ENCODE assay signal across 8 mouse cellular contexts in the genomic region with DNA sequence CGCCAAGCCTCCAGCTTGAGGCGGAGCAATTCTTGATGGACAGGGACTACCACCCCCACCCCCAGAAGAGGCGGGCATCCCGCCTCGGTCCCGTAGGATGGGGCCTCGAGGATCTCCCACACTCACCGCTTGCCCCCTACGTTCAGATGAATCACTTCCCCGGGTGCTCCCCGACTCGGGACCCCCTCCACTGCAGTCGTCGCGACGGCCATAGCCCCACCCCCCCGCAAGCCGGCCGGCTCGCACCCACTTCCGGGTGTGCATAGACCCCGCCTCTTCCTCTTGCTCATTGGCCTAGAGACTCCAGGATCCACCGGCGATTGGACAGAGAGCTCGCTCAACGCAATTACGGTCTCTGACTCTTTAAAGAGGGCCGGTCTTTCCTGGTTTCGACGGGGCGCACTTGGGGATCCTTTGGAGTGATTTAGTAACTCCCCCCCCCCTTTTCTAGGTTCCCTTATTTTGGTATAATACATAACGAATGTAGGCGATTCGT. TPM values are rescaled to one million over a fixed set of nuclear protein-coding genes. Genes with fewer than 3 reads are reported as not detected.
DNase-seq lines count a peak whose midpoint lies in the region; ATAC-seq lines count a peak whose summit lies in the region.

A gene (minus strand): TSS at position 275 of the 496 bp plus-strand sequence.

- peaks cover 19% of the 10 kb centered on the region for H3K4me1 ChIP-seq in intestine, embryonic 14.5 days (replicated peaks; ENCODE audit: control insufficient read depth, insufficient read depth, low read length)
- H3K4me1 ChIP-seq in midbrain, embryonic 10.5 days: peaks cover 33% of the 10 kb centered on the region

- H3K4me2 ChIP-seq in intestine, embryonic 14.5 days (ENCODE audit: low read length): peak within 1 kb of the TSS; percentile 80

- intact Hi-C loops in gastrocnemius, postnatal 36 days (cut with DNase I): no loop called here
- intact Hi-C loops in left cerebral cortex, postnatal 36 days (cut with DNase I): no loop called here

- peak within 1 kb of the TSS; percentile 90 for H3K27ac ChIP-seq in intestine, embryonic 14.5 days (ENCODE audit: low read depth)
- H3K27ac ChIP-seq in midbrain, embryonic 10.5 days (replicated peaks): peak within 1 kb of the TSS; percentile 82

- peak within 1 kb of the TSS; percentile 72 for H3K4me3 ChIP-seq in intestine, embryonic 14.5 days (ENCODE audit: low read depth, low read length)
- peak within 1 kb of the TSS; percentile 83 for H3K4me3 ChIP-seq in midbrain, embryonic 10.5 days

- peak; percentile 68 to 79 for DNase-seq in urinary bladder, adult 18-20 months (ENCODE audit: low spot score in 2 of 2)
- DNase-seq in urinary bladder, postnatal 10 days (ENCODE audit: low spot score): no peak
- peak; percentile 76 for DNase-seq in embryo, embryonic 11.5 days (ENCODE audit: low read depth, low spot score)
- DNase-seq in gastrocnemius, postnatal 36 days: peak; percentile 76 to 81
- DNase-seq in intestine, embryonic 14.5 days (ENCODE audit: low spot score): peak; percentile 92
- peak; percentile 84 to 87 for DNase-seq in left cerebral cortex, postnatal 36 days (ENCODE audit: low spot score in 2 of 2)
- peak; percentile 91 for DNase-seq in midbrain, embryonic 10.5 days (ENCODE audit: low spot score)
- DNase-seq in skeletal muscle tissue, adult 2 months (ENCODE audit: low read depth, low spot score): peak; percentile 85

- ATAC-seq in intestine, embryonic 14.5 days (replicated peaks; ENCODE audit: low FRiP score, low TSS enrichment, low read depth): peak; percentile 91

- peaks cover 3% of the 10 kb centered on the region; the same call in 1 of the 2 replicates for H3K36me3 ChIP-seq in intestine, embryonic 14.5 days (ENCODE audit: control insufficient read depth, insufficient read depth, low read length)
- H3K36me3 ChIP-seq in midbrain, embryonic 10.5 days: peaks cover 25% of the 10 kb centered on the region

- H3K27me3 ChIP-seq in intestine, embryonic 14.5 days (replicated peaks; ENCODE audit: control insufficient read depth, insufficient read depth, low read length): no peaks in the 10 kb centered on the region
- H3K27me3 ChIP-seq in midbrain, embryonic 10.5 days (ENCODE audit: low read depth, poor library complexity, severe bottlenecking): peaks cover 45% of the 10 kb centered on the region

- WGBS in intestine, embryonic 14.5 days: under 1% methylated on average over 34 of the region's 34 CpGs
- under 1% methylated on average over 34 of the region's 34 CpGs for whole genome bisulfite sequencing in midbrain, embryonic 10.5 days

- no peaks in the 10 kb centered on the region for H3K9me3 ChIP-seq in intestine, embryonic 14.5 days (ENCODE audit: control insufficient read depth, low read length)
- H3K9me3 ChIP-seq in midbrain, embryonic 10.5 days (replicated peaks): no peaks in the 10 kb centered on the region

- peak within 1 kb of the TSS; percentile 53 for H3K9ac ChIP-seq in intestine, embryonic 14.5 days (ENCODE audit: low read length)

RNA-seq across cellular contexts. Expression of the gene that starts here (rescaled TPM):
- 1 to 10 TPM; 1.7 to 2.1 TPM for total RNA-seq in gastrocnemius, postnatal 36 days (2021)
- 39.8 and 40.0 TPM in 2 replicates for polyA plus RNA-seq in intestine, embryonic 14.5 days (2014; fragmentation: Nextera tagmentation; extraction: Ambion mirVana)
- 10 to 100 TPM; 12.4 to 35.7 TPM for total RNA-seq in left cerebral cortex, postnatal 36 days (2021)
- polyA plus RNA-seq in midbrain, embryonic 10.5 days (2016; fragmentation: Nextera tagmentation; extraction: Ambion mirVana): 71.7 and 77.2 TPM in 2 replicates

Comparison
In these comparisons a context has a peak if more than half of its experiments do, and no peak if none do; other contexts are left out.
1. RNA of the gene that starts here (total RNA-seq): 12.4 to 35.7 TPM in left cerebral cortex, postnatal 36 days; 1.7 to 2.1 TPM in gastrocnemius, postnatal 36 days; every median in the first group is over 4 times any median in the second.